Mouse (Mus musculus): ENCODE results near the gene Adtrp. TPM values are rescaled to one million over a fixed set of nuclear protein-coding genes. Genes with fewer than 3 reads are reported as not detected.

The Adtrp gene
- polyA plus RNA-seq, 1 experiment from 2014 or later: 0.33 TPM

- no peaks in the 10 kb centered on the region for H3K27me3 ChIP-seq (replicated peaks)
- H3K4me3 ChIP-seq: no peak overlapping the region
- H3K9me3 ChIP-seq: no peaks in the 10 kb centered on the region
- H3K9ac ChIP-seq: no peak overlapping the region
- H3K36me3 ChIP-seq: no peaks in the 10 kb centered on the region
- 80% methylated on average over 4 of the region's 4 CpGs for WGBS
- H3K27ac ChIP-seq (replicated peaks): no peak overlapping the region
- no peaks in the 10 kb centered on the region for H3K4me1 ChIP-seq
- no peak overlapping the region for H3K4me2 ChIP-seq
- ATAC-seq (ENCODE audit: extremely low read depth, insufficient number of reproducible peaks, low FRiP score, low TSS enrichment): no peak
Observed at GRCm38 (mm10) chr13:41773812-41774376, 73.6 kb downstream of the Adtrp start.

GRCm38 (mm10) chr13:41771061-41771460 lies 76.4 kb downstream of the Adtrp start:
- no peak overlapping the region for H3K4me2 ChIP-seq
- no peaks in the 10 kb centered on the region for H3K9me3 ChIP-seq
- no peak overlapping the region for H3K9ac ChIP-seq
- 74% methylated on average over 3 of the region's 3 CpGs for WGBS
- H3K4me1 ChIP-seq: no peaks in the 10 kb centered on the region
- no peak for ATAC-seq (ENCODE audit: extremely low read depth, insufficient number of reproducible peaks, low FRiP score, low TSS enrichment)
- H3K27me3 ChIP-seq (replicated peaks): no peaks in the 10 kb centered on the region
- no peaks in the 10 kb centered on the region for H3K36me3 ChIP-seq
- H3K27ac ChIP-seq (replicated peaks): no peak overlapping the region
- H3K4me3 ChIP-seq: no peak overlapping the region

- H3K4me2 ChIP-seq: no peak overlapping the region
- WGBS: 84% methylated on average over 4 of the region's 4 CpGs
- H3K4me1 ChIP-seq: no peaks in the 10 kb centered on the region
- no peak overlapping the region for H3K27ac ChIP-seq (replicated peaks)
- H3K36me3 ChIP-seq: no peaks in the 10 kb centered on the region
- no peaks in the 10 kb centered on the region for H3K27me3 ChIP-seq (replicated peaks)
- ATAC-seq (ENCODE audit: extremely low read depth, insufficient number of reproducible peaks, low FRiP score, low TSS enrichment): no peak
- H3K9me3 ChIP-seq: no peaks in the 10 kb centered on the region
- no peak overlapping the region for H3K4me3 ChIP-seq
- no peak overlapping the region for H3K9ac ChIP-seq
Observed at GRCm38 (mm10) chr13:41767941-41768340, 79.5 kb downstream of the Adtrp start.

- Histone ChIP-seq H3K4me3 (no peak overlapping the region), H3K36me3 (no peaks in the 10 kb centered on the region), H3K9ac (no peak overlapping the region), H3K9me3 (no peaks in the 10 kb centered on the region), H3K4me1 (no peaks in the 10 kb centered on the region; the same call in 1 of the 2 replicates), H3K27ac (replicated peaks) (no peak overlapping the region), H3K4me2 (no peak overlapping the region), H3K27me3 (replicated peaks) (no peaks in the 10 kb centered on the region)
- ATAC-seq (ENCODE audit: extremely low read depth, insufficient number of reproducible peaks, low FRiP score, low TSS enrichment): no peak
- 67% methylated on average over 3 of the region's 3 CpGs for WGBS
Observed at GRCm38 (mm10) chr13:41761986-41762385, 85.5 kb downstream of the Adtrp start.

- Histone ChIP-seq H3K27ac (replicated peaks) (no peak overlapping the region), H3K4me2 (no peak overlapping the region), H3K4me3 (no peak overlapping the region), H3K27me3 (replicated peaks) (no peaks in the 10 kb centered on the region), H3K9me3 (no peaks in the 10 kb centered on the region; the same call in 1 of the 2 replicates), H3K36me3 (no peaks in the 10 kb centered on the region), H3K4me1 (no peaks in the 10 kb centered on the region; the same call in 1 of the 2 replicates), H3K9ac (no peak overlapping the region)
- WGBS: 47% methylated on average over 10 of the region's 10 CpGs
- ATAC-seq (ENCODE audit: extremely low read depth, insufficient number of reproducible peaks, low FRiP score, low TSS enrichment): no peak
Observed at GRCm38 (mm10) chr13:41760484-41760883, 87.0 kb downstream of the Adtrp start.

GRCm38 (mm10) chr13:41758550-41759465 lies 88.7 kb downstream of the Adtrp start:
- whole genome bisulfite sequencing: 67% methylated on average over 19 of the region's 19 CpGs
- Histone ChIP-seq H3K4me1 (no peaks in the 10 kb centered on the region; the same call in 1 of the 2 replicates), H3K9me3 (no peaks in the 10 kb centered on the region; the same call in 1 of the 2 replicates), H3K36me3 (no peaks in the 10 kb centered on the region), H3K27me3 (replicated peaks) (no peaks in the 10 kb centered on the region), H3K4me2 (no peak overlapping the region), H3K9ac (no peak overlapping the region), H3K27ac (replicated peaks) (no peak overlapping the region), H3K4me3 (no peak overlapping the region)
- no peak for ATAC-seq (ENCODE audit: extremely low read depth, insufficient number of reproducible peaks, low FRiP score, low TSS enrichment)

GRCm38 (mm10) chr13:41753114-41753513 lies 94.4 kb downstream of the Adtrp start:
- peaks cover 30% of the 10 kb centered on the region for H3K4me1 ChIP-seq
- 36% methylated on average over 5 of the region's 5 CpGs for WGBS
- no peak overlapping the region for H3K4me3 ChIP-seq
- no peak; the same call in 1 of the 2 replicates for ATAC-seq (ENCODE audit: extremely low read depth, insufficient number of reproducible peaks, low FRiP score, low TSS enrichment)
- H3K4me2 ChIP-seq: no peak overlapping the region
- H3K27me3 ChIP-seq (replicated peaks): no peaks in the 10 kb centered on the region
- H3K36me3 ChIP-seq: no peaks in the 10 kb centered on the region
- H3K9ac ChIP-seq: no peak overlapping the region
- H3K9me3 ChIP-seq: no peaks in the 10 kb centered on the region; the same call in 1 of the 2 replicates
- no peak overlapping the region for H3K27ac ChIP-seq (replicated peaks)

GRCm38 (mm10) chr13:41750481-41750880 lies 97.0 kb downstream of the Adtrp start:
- Histone ChIP-seq H3K36me3 (no peaks in the 10 kb centered on the region), H3K9ac (no peak overlapping the region), H3K27me3 (replicated peaks) (no peaks in the 10 kb centered on the region), H3K4me1 (peaks cover 30% of the 10 kb centered on the region), H3K27ac (replicated peaks) (no peak overlapping the region), H3K4me3 (no peak overlapping the region), H3K4me2 (no peak overlapping the region), H3K9me3 (no peaks in the 10 kb centered on the region)
- no peak for ATAC-seq (ENCODE audit: extremely low read depth, insufficient number of reproducible peaks, low FRiP score, low TSS enrichment)
- 72% methylated on average over 5 of the region's 5 CpGs for WGBS

GRCm38 (mm10) chr13:41748866-41749265 lies 98.6 kb downstream of the Adtrp start:
- no peaks in the 10 kb centered on the region for H3K27me3 ChIP-seq (replicated peaks)
- H3K4me2 ChIP-seq: peak overlapping the region; percentile 30; the same call in 1 of the 2 replicates
- peaks cover 30% of the 10 kb centered on the region for H3K4me1 ChIP-seq
- WGBS: 45% methylated on average over 9 of the region's 9 CpGs
- ATAC-seq (ENCODE audit: extremely low read depth, insufficient number of reproducible peaks, low FRiP score, low TSS enrichment): no peak
- no peaks in the 10 kb centered on the region for H3K9me3 ChIP-seq
- no peak overlapping the region for H3K4me3 ChIP-seq
- H3K27ac ChIP-seq (replicated peaks): peak overlapping the region; percentile 45
- no peaks in the 10 kb centered on the region for H3K36me3 ChIP-seq
- no peak overlapping the region for H3K9ac ChIP-seq

GRCm38 (mm10) chr13:41747691-41748090 lies 99.8 kb downstream of the Adtrp start:
- no peak overlapping the region for H3K4me2 ChIP-seq
- ATAC-seq (ENCODE audit: extremely low read depth, insufficient number of reproducible peaks, low FRiP score, low TSS enrichment): no peak
- peaks cover 23% of the 10 kb centered on the region for H3K4me1 ChIP-seq
- H3K9ac ChIP-seq: no peak overlapping the region
- no peaks in the 10 kb centered on the region for H3K36me3 ChIP-seq
- H3K27me3 ChIP-seq (replicated peaks): no peaks in the 10 kb centered on the region
- H3K27ac ChIP-seq (replicated peaks): no peak overlapping the region
- H3K4me3 ChIP-seq: no peak overlapping the region
- H3K9me3 ChIP-seq: no peaks in the 10 kb centered on the region
- 83% methylated on average over 4 of the region's 4 CpGs for WGBS

- no peak overlapping the region for H3K9ac ChIP-seq
- no peak for ATAC-seq (ENCODE audit: extremely low read depth, insufficient number of reproducible peaks, low FRiP score, low TSS enrichment)
- no peak overlapping the region for H3K4me2 ChIP-seq
- no peak overlapping the region for H3K4me3 ChIP-seq
- 55% methylated on average over 8 of the region's 8 CpGs for WGBS
- H3K27me3 ChIP-seq (replicated peaks): no peaks in the 10 kb centered on the region
- H3K4me1 ChIP-seq: peaks cover 20% of the 10 kb centered on the region
- H3K27ac ChIP-seq (replicated peaks): no peak overlapping the region
- no peaks in the 10 kb centered on the region for H3K9me3 ChIP-seq
- no peaks in the 10 kb centered on the region for H3K36me3 ChIP-seq
Observed at GRCm38 (mm10) chr13:41746971-41747615, 100.4 kb downstream of the Adtrp start.

Data from heart, embryonic 13.5 days (tissue).